Mouse (Mus musculus): Measurements from ENCODE around the gene Cryba1.

DNA sequence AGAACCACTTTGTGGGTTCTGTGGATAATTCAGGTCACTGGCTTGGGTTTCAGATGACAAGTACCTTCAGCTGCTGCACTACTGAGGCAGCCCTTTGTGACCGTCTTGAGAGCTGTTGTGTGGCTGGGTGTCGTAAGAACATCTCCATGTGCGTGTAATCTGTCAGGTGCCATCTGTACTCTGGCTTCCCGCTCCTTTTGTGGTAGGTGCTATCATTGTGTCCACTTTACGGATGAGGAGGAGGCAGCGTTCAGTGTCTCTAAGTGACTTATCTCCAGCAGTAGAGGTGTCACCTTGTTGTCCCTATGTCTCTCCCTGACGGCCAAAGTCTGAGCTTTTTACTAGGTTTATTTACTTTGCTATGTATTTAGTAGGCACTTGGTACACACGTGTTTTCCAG is 45.3 kb upstream of the Cryba1 start:
- TF ChIP-seq POLR2A (IDR thresholded peaks at IDR 0.05; ENCODE audit: extremely low read depth, insufficient read depth, low read length), result no peak
- no peak for TF ChIP-seq CTCF (IDR thresholded peaks at IDR 0.05; ENCODE audit: extremely low read depth, insufficient read depth, low read length)
